Mouse (Mus musculus): ENCODE measurements at regions not wholly inside any gene's neighbourhood (a gene's known extent, or its start where the extent isn't known, plus 50 kb on each side); places are given as distances from the start of the nearest gene placed in this dataset.

GRCm38 (mm10) chr3:21507655-21508054 is 568.8 kb upstream of the Tbl1xr1 start:
- DNase-seq (ENCODE audit: low spot score in 2 of 2): no peak

GRCm38 (mm10) chr3:21512081-21512480 is 564.4 kb upstream of the Tbl1xr1 start:
- no peak for DNase-seq (ENCODE audit: low spot score in 2 of 2)

- no peak for DNase-seq (ENCODE audit: low spot score in 2 of 2)
These were observed 552.0 kb upstream of the Tbl1xr1 start for GRCm38 (mm10) chr3:21524426-21524937.

- DNase-seq (ENCODE audit: low spot score in 2 of 2): no peak
These were observed 545.6 kb upstream of the Tbl1xr1 start for GRCm38 (mm10) chr3:21530862-21531261.

GRCm38 (mm10) chr3:21539138-21539537 is 537.3 kb upstream of the Tbl1xr1 start:
- DNase-seq (ENCODE audit: low spot score in 2 of 2): no peak

GRCm38 (mm10) chr3:21544456-21544855 is 532.0 kb upstream of the Tbl1xr1 start:
- no peak for DNase-seq (ENCODE audit: low spot score in 2 of 2)

GRCm38 (mm10) chr3:21545156-21545893 is 531.1 kb upstream of the Tbl1xr1 start:
- no peak for DNase-seq (ENCODE audit: low spot score in 2 of 2)

GRCm38 (mm10) chr3:21546411-21546810 is 530.0 kb upstream of the Tbl1xr1 start:
- DNase-seq (ENCODE audit: low spot score in 2 of 2): no peak

GRCm38 (mm10) chr3:21549671-21550070 is 526.8 kb upstream of the Tbl1xr1 start:
- no peak for DNase-seq (ENCODE audit: low spot score in 2 of 2)

- DNase-seq (ENCODE audit: low spot score in 2 of 2): no peak
These were observed 523.2 kb upstream of the Tbl1xr1 start for GRCm38 (mm10) chr3:21553159-21553758.

GRCm38 (mm10) chr3:21553859-21554258 is 522.6 kb upstream of the Tbl1xr1 start:
- no peak for DNase-seq (ENCODE audit: low spot score in 2 of 2)

GRCm38 (mm10) chr3:21557963-21558441 is 518.5 kb upstream of the Tbl1xr1 start:
- DNase-seq (ENCODE audit: low spot score in 2 of 2): no peak

GRCm38 (mm10) chr3:21562771-21563312 is 513.6 kb upstream of the Tbl1xr1 start:
- DNase-seq (ENCODE audit: low spot score in 2 of 2): no peak

- no peak for DNase-seq (ENCODE audit: low spot score in 2 of 2)
These were observed 513.0 kb upstream of the Tbl1xr1 start for GRCm38 (mm10) chr3:21563454-21563853.

GRCm38 (mm10) chr3:21564211-21564781 is 512.2 kb upstream of the Tbl1xr1 start:
- peak in 1 of 2 experiments; percentile 13 for DNase-seq (ENCODE audit: low spot score in 2 of 2)

GRCm38 (mm10) chr3:21564847-21565485 is 511.5 kb upstream of the Tbl1xr1 start:
- no peak for DNase-seq (ENCODE audit: low spot score in 2 of 2)

GRCm38 (mm10) chr3:21569721-21570120 is 506.7 kb upstream of the Tbl1xr1 start:
- no peak for DNase-seq (ENCODE audit: low spot score in 2 of 2)

- no peak for DNase-seq (ENCODE audit: low spot score in 2 of 2)
These were observed 497.8 kb upstream of the Tbl1xr1 start for GRCm38 (mm10) chr3:21578635-21579034.

- DNase-seq (ENCODE audit: low spot score in 2 of 2): no peak
These were observed 494.3 kb upstream of the Tbl1xr1 start for GRCm38 (mm10) chr3:21582122-21582521.

GRCm38 (mm10) chr3:21585767-21586166 is 490.7 kb upstream of the Tbl1xr1 start:
- DNase-seq (ENCODE audit: low spot score in 2 of 2): no peak

- no peak for DNase-seq (ENCODE audit: low spot score in 2 of 2)
These were observed 469.6 kb upstream of the Tbl1xr1 start for GRCm38 (mm10) chr3:21606846-21607245.

All from adrenal gland, postnatal 4 days (tissue).